Mouse (Mus musculus) CH12.LX (cell line): ENCODE measurements around the gene Gm11563. TPM values are rescaled to one million over a fixed set of nuclear protein-coding genes. Genes with fewer than 3 reads are reported as not detected.

ENCODE experiments used
- DNase-seq: peaks from one replicate; pipeline ENCODE4 v3.0.0-alpha.2; 2013; ENCODE audit errors: extremely low read depth
- H3K27ac ChIP-seq: 2 replicates; pipeline ENCODE4 v1.5.1; 2012; ENCODE audit warnings: low read depth, mild to moderate bottlenecking, control low read depth, moderate library complexity; ENCODE audit not compliant: insufficient read depth
- H3K27me3 ChIP-seq: replicated peaks from 2 replicates; pipeline ENCODE3; 2012; ENCODE audit warnings: inconsistent platforms
- H3K36me3 ChIP-seq, 2 experiments: replicated peaks in 1 of 2; 2 replicates each; pipeline versions ENCODE3 to v1.6.1; 2012; ENCODE audit warnings: inconsistent platforms in 1 of 2, low read length in 1 of 2, mild to moderate bottlenecking in 1 of 2, mixed read lengths in 1 of 2, moderate library complexity in 1 of 2; ENCODE audit not compliant: control insufficient read depth in 1 of 2, insufficient read depth in 1 of 2
- H3K4me1 ChIP-seq, 2 experiments: 2 replicates each; pipeline ENCODE4 v1.6.1; 2012; ENCODE audit warnings: inconsistent platforms in 1 of 2, moderate library complexity in 1 of 2; ENCODE audit not compliant: insufficient read depth in 2 of 2, control insufficient read depth in 1 of 2
- H3K4me2 ChIP-seq: 2 replicates; pipeline ENCODE4 v1.6.1; 2012; ENCODE audit warnings: low read depth, mild to moderate bottlenecking, control low read depth; ENCODE audit not compliant: poor library complexity, insufficient read depth, severe bottlenecking
- H3K4me3 ChIP-seq, 3 experiments: fragments of 150-350 bp in 1 of 3; sonication (generic) in 1 of 3; replicated peaks in 1 of 3; 2 replicates each; pipeline versions ENCODE3 to v1.5.1; 2011 to 2012; ENCODE audit warnings: low read depth in 2 of 3, low read length in 2 of 3, mild to moderate bottlenecking in 2 of 3, moderate library complexity in 2 of 3, control low read depth in 1 of 3, improper control_type of control experiment in 1 of 3, inconsistent platforms in 1 of 3, mixed read lengths in 1 of 3; ENCODE audit not compliant: poor library complexity in 1 of 3
- H3K79me2 ChIP-seq: replicated peaks from 2 replicates; pipeline ENCODE4 v1.6.1; 2012; ENCODE audit warnings: mild to moderate bottlenecking, moderate library complexity; ENCODE audit not compliant: control insufficient read depth, poor library complexity, insufficient read depth, severe bottlenecking; ENCODE audit errors: extremely low read depth
- H3K9ac ChIP-seq: 2 replicates; pipeline ENCODE4 v1.6.1; 2012; ENCODE audit warnings: low read depth, mild to moderate bottlenecking, control low read depth, moderate library complexity; ENCODE audit not compliant: insufficient read depth
- H3K9me3 ChIP-seq: replicated peaks from 2 replicates; pipeline ENCODE3; 2012; ENCODE audit warnings: low read length, inconsistent platforms, mixed read lengths
- CHD1 ChIP-seq: IDR thresholded peaks from 2 replicates; pipeline ENCODE4 v1.6.1; 2012; ENCODE audit warnings: low read depth, low read length, improper control_type of control experiment, inconsistent platforms
- CHD2 ChIP-seq: IDR thresholded peaks from 2 replicates; pipeline ENCODE4 v1.6.1; 2011; ENCODE audit warnings: low read length, improper control_type of control experiment
- CTCF ChIP-seq, 2 experiments: IDR thresholded peaks in 1 of 2; conservative IDR thresholded peaks in 1 of 2; 2 replicates each; pipeline ENCODE4 v1.5.1; 2011 to 2012; ENCODE audit warnings: low read depth in 2 of 2, low read length in 2 of 2, improper control_type of control experiment in 1 of 2, inconsistent platforms in 1 of 2, mild to moderate bottlenecking in 1 of 2, moderate library complexity in 1 of 2
- ELF1 ChIP-seq: IDR thresholded peaks from 2 replicates; pipeline ENCODE4 v1.6.1; 2014; ENCODE audit warnings: low read depth, mild to moderate bottlenecking, inconsistent platforms, low read length, improper control_type of control experiment
- ETS1 ChIP-seq: conservative IDR thresholded peaks from 2 replicates; pipeline ENCODE4 v1.6.1; 2012; ENCODE audit warnings: low read depth, mild to moderate bottlenecking, inconsistent platforms, low read length, improper control_type of control experiment, moderate library complexity
- HCFC1 ChIP-seq: IDR thresholded peaks from 2 replicates; pipeline ENCODE4 v1.6.1; 2012; ENCODE audit warnings: low read depth, mild to moderate bottlenecking, inconsistent platforms, low read length, improper control_type of control experiment
- IRF4 ChIP-seq: IDR thresholded peaks from 2 replicates; pipeline ENCODE4 v1.6.1; 2014; ENCODE audit warnings: low read depth, mild to moderate bottlenecking, inconsistent platforms, low read length, improper control_type of control experiment
- JUN ChIP-seq: IDR thresholded peaks from 2 replicates; pipeline ENCODE4 v1.6.1; 2011; ENCODE audit warnings: low read depth, mild to moderate bottlenecking, low read length, improper control_type of control experiment, moderate library complexity; ENCODE audit not compliant: insufficient read depth
- KAT2A ChIP-seq: IDR thresholded peaks from 2 replicates; pipeline ENCODE4 v1.6.1; 2012; ENCODE audit warnings: low read length, improper control_type of control experiment, inconsistent platforms; ENCODE audit not compliant: insufficient replicate concordance
- MAZ ChIP-seq: IDR thresholded peaks from 2 replicates; pipeline ENCODE4 v1.6.1; 2012; ENCODE audit warnings: low read depth, mild to moderate bottlenecking, inconsistent platforms, low read length, improper control_type of control experiment, moderate library complexity
- MEF2A ChIP-seq: IDR thresholded peaks from 2 replicates; pipeline ENCODE4 v1.6.1; 2014; ENCODE audit warnings: low read depth, mild to moderate bottlenecking, inconsistent platforms, low read length, improper control_type of control experiment, borderline replicate concordance
- MYC ChIP-seq: IDR thresholded peaks from 2 replicates; pipeline ENCODE4 v1.6.1; 2011; ENCODE audit warnings: low read depth, mild to moderate bottlenecking, improper control_type of control experiment, low read length
- NRF1 ChIP-seq: IDR thresholded peaks from 2 replicates; pipeline ENCODE4 v1.6.1; 2014; ENCODE audit warnings: low read depth, mild to moderate bottlenecking, inconsistent platforms, low read length, improper control_type of control experiment, moderate library complexity
- RAD21 ChIP-seq: IDR thresholded peaks from 2 replicates; pipeline ENCODE4 v1.6.1; 2011; ENCODE audit warnings: low read depth, mild to moderate bottlenecking, low read length, improper control_type of control experiment, moderate library complexity
- SIN3A ChIP-seq: IDR thresholded peaks from 2 replicates; pipeline ENCODE4 v1.6.1; 2012; ENCODE audit warnings: low read length, improper control_type of control experiment, inconsistent platforms
- TBP ChIP-seq: conservative IDR thresholded peaks from 2 replicates; pipeline ENCODE4 v1.6.1; 2011; ENCODE audit warnings: low read depth, low read length, improper control_type of control experiment
- USF1 ChIP-seq: IDR thresholded peaks from 2 replicates; pipeline ENCODE4 v1.6.1; 2014; ENCODE audit warnings: low read depth, mild to moderate bottlenecking, inconsistent platforms, low read length, improper control_type of control experiment
- USF2 ChIP-seq: conservative IDR thresholded peaks from 2 replicates; pipeline ENCODE4 v1.6.1; 2011; ENCODE audit warnings: low read depth, low read length, improper control_type of control experiment
- dilution Hi-C: fragments of 300-500 bp; cut with MboI; formaldehyde crosslinking; loops from 2 replicates; pipeline ENCODE4 v1.14.3; 2020; ENCODE audit warnings: low sequenced_read_pairs; ENCODE audit not compliant: extremely low pct_unique_long_range_greater_than_20kb, extremely low pct_ligation_motif_present
- in situ Hi-C: fragments of 300-500 bp; cut with MboI; formaldehyde crosslinking; loops from 3 replicates; pipeline ENCODE4 v1.14.3; 2019; ENCODE audit warnings: low sequenced_read_pairs, low pct_ligation_motif_present, low pct_unique_long_range_greater_than_20kb, mixed read lengths
- polyA plus RNA-seq: library from polyadenylated mRNA; unstranded; fragments of >175 nt; gene quantifications from 2 replicates; pipeline ENCODE4 v1.2.1, GENCODE M21; 2012; ENCODE audit warnings: low read depth; ENCODE audit not compliant: insufficient read length
- total RNA-seq, 2 experiments: library from RNA; depleted of rRNA; stranded (reverse); fragments of 300-350 nt in 1 of 2; fragments of >200 nt in 1 of 2; gene quantifications; 2 replicates each; pipeline ENCODE4 v1.2.3; 2012 to 2014

Gene Gm11563
- total and polyA plus RNA-seq, 3 experiments = not detected

DNA sequence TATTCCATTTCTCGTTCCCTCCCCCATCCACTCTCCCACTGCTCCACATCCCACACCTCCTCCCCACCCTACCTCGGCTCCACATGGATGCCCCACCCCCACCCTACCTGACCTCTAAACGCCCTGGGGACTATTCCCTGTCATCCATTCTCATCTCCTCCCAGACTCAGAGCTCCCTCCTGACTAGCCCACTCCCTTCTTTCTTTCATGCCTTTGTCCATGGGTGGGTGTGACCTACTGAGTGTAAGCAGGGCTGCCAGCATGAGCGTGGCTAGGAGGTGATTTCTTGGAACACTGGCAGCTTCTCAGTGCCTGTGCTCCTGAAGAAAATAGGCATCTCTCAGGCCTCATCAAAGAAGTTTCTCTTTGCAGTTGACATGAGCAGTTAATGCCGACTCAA, 1.7 kb downstream of the Gm11563 start:
- H3K4me1 ChIP-seq = peaks cover 0 to 2% of the 10 kb centered on the region in 2 experiments; a peak in 1 of 4 replicates
- H3K9me3 ChIP-seq = peaks cover 5% of the 10 kb centered on the region
- H3K27ac ChIP-seq = no peak overlapping the region
- no peaks in the 10 kb centered on the region for H3K36me3 ChIP-seq
- H3K79me2 ChIP-seq = no peaks in the 10 kb centered on the region
- H3K4me3 ChIP-seq = no peak overlapping the region
- no peak for TF ChIP-seq MEF2A
- TF ChIP-seq MAZ = no peak
- TF ChIP-seq SIN3A = no peak
- no peak for TF ChIP-seq CHD2
- TF ChIP-seq JUN = no peak
- no peak for TF ChIP-seq CTCF (conservative IDR thresholded peaks at IDR 0.05 in 1 of 2, IDR thresholded peaks at IDR 0.05 in 1 of 2; ENCODE audit: low read depth in 2 of 2, low read length in 2 of 2)
- TF ChIP-seq MYC = no peak
- TF ChIP-seq KAT2A = no peak
- TF ChIP-seq HCFC1 = no peak
- peaks cover 71% of the 10 kb centered on the region for H3K27me3 ChIP-seq
- no peak for DNase-seq
- in situ Hi-C loops (no loop called here), dilution Hi-C loops (no loop called here)
- no peak overlapping the region for H3K9ac ChIP-seq
- H3K4me2 ChIP-seq = no peak overlapping the region

DNA sequence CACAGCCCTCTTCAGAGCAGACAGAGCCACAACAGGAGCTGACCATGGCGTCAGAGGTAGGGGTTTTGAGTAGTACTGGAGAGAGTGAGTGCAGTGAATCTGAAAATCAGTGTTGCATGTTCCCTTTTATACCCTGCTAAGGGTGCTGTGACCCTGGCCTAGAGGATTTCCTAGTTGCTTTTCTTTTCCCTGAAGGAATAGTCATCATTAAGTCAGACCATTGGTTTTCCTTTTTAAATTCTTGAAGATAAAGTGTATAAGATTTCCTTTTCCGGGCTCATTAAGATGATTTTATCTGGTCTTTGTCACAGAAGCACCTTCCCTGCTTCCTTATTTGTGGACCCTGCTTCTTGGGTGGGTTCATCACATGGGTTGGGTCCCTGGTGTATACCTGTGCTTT, 8.6 kb downstream of the Gm11563 start, which contains the start of gene Gm11555:
Gene Gm11555, minus strand, starts transcription at position 101 of the 400 bp plus-strand sequence.
- in situ Hi-C loops (no loop called here), dilution Hi-C loops (no loop called here)
- DNase-seq = no peak
- Histone ChIP-seq H3K9me3 (peaks cover 3% of the 10 kb centered on the region), H3K27me3 (peaks cover 80% of the 10 kb centered on the region), H3K9ac (no peak within 1 kb of the TSS), H3K4me1 (no peaks in the 10 kb centered on the region), H3K27ac (no peak within 1 kb of the TSS), H3K79me2 (no peaks in the 10 kb centered on the region), H3K4me2 (no peak within 1 kb of the TSS), H3K4me3 (no peak within 1 kb of the TSS), H3K36me3 (no peaks in the 10 kb centered on the region)
- TF ChIP-seq ETS1 = no peak
- TF ChIP-seq HCFC1 = no peak
- TF ChIP-seq CHD1 = no peak
- TF ChIP-seq ELF1 = no peak
- TF ChIP-seq JUN = no peak
- TF ChIP-seq USF2 = no peak
- no peak for TF ChIP-seq USF1
- no peak for TF ChIP-seq RAD21
- no peak for TF ChIP-seq IRF4
- no peak for TF ChIP-seq TBP
- no peak for TF ChIP-seq NRF1
- no peak for TF ChIP-seq MAZ
